Mouse (Mus musculus) liver, embryonic 11.5 days (tissue): ENCODE data around the gene Vash1. TPM values are rescaled to one million over a fixed set of nuclear protein-coding genes. Genes with fewer than 3 reads are reported as not detected.

Source experiments
- ATAC-seq: fragments of 200-750 bp; cut with Nextera tagmentation; replicated peaks from 2 replicates; pipeline ENCODE4 v1.8.0; 2017; ENCODE audit warnings: moderate number of reproducible peaks, mild to moderate bottlenecking, moderate TSS enrichment, moderate library complexity; ENCODE audit not compliant: low FRiP score
- DNase-seq: peaks from one replicate; pipeline ENCODE4 v3.0.0-alpha.2; 2017; ENCODE audit warnings: low spot score
- H3K27ac ChIP-seq: fragments of 300-500 bp; sonication (generic); 2 replicates; pipeline ENCODE4 v1.5.1; 2014; ENCODE audit warnings: mild to moderate bottlenecking, low read depth, low read length, control low read depth
- H3K27me3 ChIP-seq: fragments of 300-500 bp; sonication (generic); replicated peaks from 2 replicates; pipeline ENCODE4 v1.6.1; 2014; ENCODE audit warnings: low read length, mixed read lengths; ENCODE audit not compliant: control insufficient read depth, insufficient read depth
- H3K36me3 ChIP-seq: fragments of 300-500 bp; sonication (generic); 2 replicates; pipeline ENCODE4 v1.6.1; 2014; ENCODE audit warnings: mild to moderate bottlenecking, low read length, moderate library complexity, mixed read lengths; ENCODE audit not compliant: control insufficient read depth, insufficient read depth
- H3K4me1 ChIP-seq: fragments of 300-500 bp; sonication (generic); replicated peaks from 2 replicates; pipeline ENCODE4 v1.6.1; 2014; ENCODE audit warnings: low read length, mixed read lengths; ENCODE audit not compliant: control insufficient read depth, insufficient read depth
- H3K4me2 ChIP-seq: fragments of 300-500 bp; sonication (generic); 2 replicates; pipeline ENCODE4 v1.6.1; 2014; ENCODE audit warnings: mild to moderate bottlenecking, control low read depth, moderate library complexity
- H3K4me3 ChIP-seq: fragments of 300-500 bp; sonication (generic); 2 replicates; pipeline ENCODE4 v1.5.1; 2014; ENCODE audit warnings: low read depth, low read length, control low read depth
- H3K9ac ChIP-seq: fragments of 300-500 bp; sonication (generic); 2 replicates; pipeline ENCODE4 v1.6.1; 2014; ENCODE audit warnings: low read depth, low read length, control low read depth
- H3K9me3 ChIP-seq: fragments of 300-500 bp; sonication (generic); 2 replicates; pipeline ENCODE4 v1.6.1; 2016; ENCODE audit warnings: low read length, inconsistent platforms, mixed read lengths; ENCODE audit not compliant: control insufficient read depth
- WGBS: fragments of 180-500 bp; shearing (Covaris S2); extraction: QIAGEN DNeasy Blood & Tissue Kit; methylation state at CpG from one replicate; pipeline ENCODE4 v1.1.7; 2014; 5-methylcytosine and 5-hydroxymethylcytosine counted together
- polyA plus RNA-seq: library from polyadenylated mRNA; unstranded; fragments of >200 nt; fragmentation: Nextera tagmentation; extraction: Ambion mirVana; gene quantifications from 2 replicates; pipeline ENCODE4 v1.2.1, GENCODE M21; 2014

Gene Vash1
- polyA plus RNA-seq, 1 experiment from 2014 or later = 5.6 TPM

DNA sequence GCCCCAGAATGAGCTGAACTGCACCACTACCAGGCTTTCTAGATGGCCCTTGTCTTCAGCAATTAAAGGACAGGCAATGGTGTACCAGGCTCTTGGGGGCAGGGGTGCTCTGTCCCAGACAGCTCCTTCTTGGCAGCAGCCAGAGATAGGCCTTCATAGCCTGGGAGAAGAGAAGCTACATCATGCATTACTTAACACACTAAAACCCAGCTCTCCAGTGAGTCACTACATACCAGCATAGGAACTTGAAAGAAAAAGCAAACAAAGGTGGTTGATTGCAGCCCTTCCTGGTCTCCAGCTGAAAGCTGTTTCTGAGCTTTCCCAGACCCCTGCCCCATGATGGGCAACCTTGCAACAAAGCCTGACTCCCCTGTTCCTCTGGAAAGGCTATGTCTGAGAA is 20.0 kb downstream of the Vash1 start:
- Histone ChIP-seq H3K4me1 (no peaks in the 10 kb centered on the region), H3K4me2 (no peak overlapping the region), H3K4me3 (no peak overlapping the region), H3K27ac (no peak overlapping the region), H3K36me3 (0 out of 2 replicates have a peak, but pooled peaks cover 3% of the 10 kb centered on the region), H3K9ac (no peak overlapping the region), H3K27me3 (no peaks in the 10 kb centered on the region), H3K9me3 (no peaks in the 10 kb centered on the region)
- ATAC-seq (no peak), DNase-seq (no peak)

GRCm38 (mm10) chr12:86699965-86700926 is 21.7 kb downstream of the Vash1 start:
- DNase-seq = no peak
- H3K9ac ChIP-seq = no peak overlapping the region
- ATAC-seq = no peak
- 43% methylated on average over 19 of the region's 19 CpGs for WGBS
- H3K9me3 ChIP-seq = no peaks in the 10 kb centered on the region
- H3K4me3 ChIP-seq = no peak overlapping the region
- no peaks in the 10 kb centered on the region for H3K4me1 ChIP-seq
- H3K36me3 ChIP-seq = 0 out of 2 replicates have a peak, but pooled peaks cover 3% of the 10 kb centered on the region
- no peaks in the 10 kb centered on the region for H3K27me3 ChIP-seq
- no peak overlapping the region for H3K4me2 ChIP-seq
- H3K27ac ChIP-seq = no peak overlapping the region

GRCm38 (mm10) chr12:86700927-86701310 is 22.4 kb downstream of the Vash1 start:
- Histone ChIP-seq H3K36me3 (0 out of 2 replicates have a peak, but pooled peaks cover 3% of the 10 kb centered on the region), H3K27ac (no peak overlapping the region), H3K4me3 (no peak overlapping the region), H3K27me3 (no peaks in the 10 kb centered on the region), H3K4me2 (no peak overlapping the region), H3K9me3 (no peaks in the 10 kb centered on the region), H3K4me1 (0 out of 2 replicates have a peak, but pooled peaks cover 2% of the 10 kb centered on the region), H3K9ac (no peak overlapping the region)
- no peak for DNase-seq
- 71% methylated on average over 4 of the region's 4 CpGs for WGBS
- no peak for ATAC-seq

- H3K4me3 ChIP-seq = no peak overlapping the region
- H3K27me3 ChIP-seq = no peaks in the 10 kb centered on the region
- DNase-seq (no peak), ATAC-seq (no peak)
- H3K9ac ChIP-seq = no peak overlapping the region
- H3K27ac ChIP-seq = no peak overlapping the region
- H3K36me3 ChIP-seq = 0 out of 2 replicates have a peak, but pooled peaks cover 3% of the 10 kb centered on the region
- H3K9me3 ChIP-seq = no peaks in the 10 kb centered on the region
- 89% methylated on average over 4 of the region's 4 CpGs for WGBS
- H3K4me2 ChIP-seq = no peak overlapping the region
- H3K4me1 ChIP-seq = 0 out of 2 replicates have a peak, but pooled peaks cover 3% of the 10 kb centered on the region
Measured at GRCm38 (mm10) chr12:86701491-86701890, 23.0 kb downstream of the Vash1 start.

DNA sequence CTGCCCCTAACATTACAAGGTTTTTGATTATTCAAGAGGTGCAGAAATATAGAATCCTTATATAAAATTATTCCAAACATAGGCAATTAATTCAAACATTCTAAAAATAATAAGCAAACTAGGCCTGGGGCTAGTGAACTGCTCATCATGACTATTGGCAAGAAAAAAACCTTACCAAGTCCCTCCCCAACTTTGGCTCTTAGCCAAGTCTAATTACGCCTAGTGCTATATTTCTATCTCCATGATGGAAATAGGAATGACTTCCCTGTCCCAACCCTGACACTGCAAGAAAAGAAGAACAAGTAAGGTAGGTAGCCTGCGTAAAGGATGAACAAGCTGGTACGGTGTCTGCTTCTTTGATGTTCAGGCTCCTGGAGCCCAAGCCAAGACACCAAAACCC is 24.2 kb downstream of the Vash1 start:
- Histone ChIP-seq H3K4me2 (no peak overlapping the region), H3K4me1 (0 out of 2 replicates have a peak, but pooled peaks cover 3% of the 10 kb centered on the region), H3K36me3 (no peaks in the 10 kb centered on the region), H3K9ac (no peak overlapping the region), H3K27me3 (no peaks in the 10 kb centered on the region), H3K9me3 (no peaks in the 10 kb centered on the region), H3K4me3 (no peak overlapping the region), H3K27ac (no peak overlapping the region)
- WGBS = 82% methylated on average over 3 of the region's 3 CpGs
- no peak for DNase-seq
- no peak for ATAC-seq

DNA sequence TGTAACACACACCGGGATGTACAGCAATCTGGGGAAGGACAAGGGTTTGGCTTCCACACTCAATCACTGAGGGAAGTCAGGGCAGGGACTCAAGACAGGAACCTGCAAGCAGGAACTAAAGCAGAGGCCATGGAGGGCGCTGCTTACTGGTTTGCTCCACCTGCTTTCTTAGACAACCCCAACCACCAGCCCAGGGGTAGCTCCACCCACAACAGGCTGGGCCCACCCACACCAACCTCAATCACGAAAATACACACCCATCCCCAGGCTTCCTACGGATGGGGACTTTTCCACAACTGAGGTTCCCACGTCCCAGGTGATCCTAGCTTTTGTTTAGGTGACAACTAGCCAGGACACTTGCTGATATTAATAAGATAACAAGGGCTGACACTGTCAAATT is 27.3 kb downstream of the Vash1 start:
- no peak overlapping the region for H3K27ac ChIP-seq
- WGBS = 80% methylated on average over 5 of the region's 5 CpGs
- 0 out of 2 replicates have a peak, but pooled peaks cover 3% of the 10 kb centered on the region for H3K4me1 ChIP-seq
- no peaks in the 10 kb centered on the region for H3K36me3 ChIP-seq
- H3K4me2 ChIP-seq = no peak overlapping the region
- ATAC-seq (no peak), DNase-seq (no peak)
- H3K27me3 ChIP-seq = no peaks in the 10 kb centered on the region
- no peaks in the 10 kb centered on the region for H3K9me3 ChIP-seq
- no peak overlapping the region for H3K9ac ChIP-seq
- no peak overlapping the region for H3K4me3 ChIP-seq

DNA sequence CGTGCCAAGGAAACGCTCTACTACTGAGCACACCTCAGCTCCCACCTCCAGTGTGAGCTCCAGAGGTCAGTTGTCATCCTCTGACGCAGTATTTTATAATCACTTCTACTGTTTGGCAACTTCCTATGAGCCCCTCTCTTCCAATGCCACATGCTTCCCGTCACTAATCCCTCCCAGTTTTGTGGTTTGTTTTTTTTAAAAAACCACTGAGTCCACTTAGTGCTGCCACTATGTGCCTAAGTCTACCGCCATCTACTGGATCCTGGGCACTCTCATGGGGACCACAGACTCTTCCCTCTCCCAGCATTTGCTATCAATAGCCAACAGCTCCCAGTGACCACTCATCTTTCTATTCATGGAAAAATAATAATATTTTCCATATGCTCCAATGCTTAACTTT is 35.5 kb downstream of the Vash1 start:
- no peaks in the 10 kb centered on the region for H3K9me3 ChIP-seq
- H3K4me2 ChIP-seq = no peak overlapping the region
- no peaks in the 10 kb centered on the region for H3K27me3 ChIP-seq
- no peak overlapping the region for H3K9ac ChIP-seq
- H3K36me3 ChIP-seq = no peaks in the 10 kb centered on the region
- H3K4me1 ChIP-seq = no peaks in the 10 kb centered on the region
- no peak for DNase-seq
- H3K4me3 ChIP-seq = no peak overlapping the region
- H3K27ac ChIP-seq = no peak overlapping the region
- ATAC-seq = 0 out of 2 replicates have a peak, but pooled peaks have one; percentile 57
- WGBS = 42% methylated on average over 5 of the region's 5 CpGs

DNA sequence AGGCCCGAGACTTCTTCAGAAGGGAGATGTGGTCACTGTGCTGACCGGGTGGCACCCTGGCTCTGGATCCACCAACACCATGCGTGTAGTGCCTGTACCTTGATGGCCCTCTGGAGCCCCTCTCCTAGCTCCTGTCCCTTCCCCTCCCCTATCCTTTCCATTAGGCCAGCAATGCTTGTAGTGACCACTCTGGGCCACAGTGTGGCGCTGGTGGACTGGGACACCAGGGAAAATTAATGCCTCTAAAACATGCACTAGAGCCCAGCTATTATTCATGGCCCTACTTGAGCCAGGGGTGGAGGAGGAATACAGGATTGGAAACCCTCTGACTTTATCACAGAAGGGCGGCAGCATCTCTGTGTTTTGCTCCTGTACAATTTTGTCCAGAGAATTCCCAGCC is 36.9 kb downstream of the Vash1 start:
- 45% methylated on average over 5 of the region's 5 CpGs for WGBS
- Histone ChIP-seq H3K27me3 (no peaks in the 10 kb centered on the region), H3K4me1 (no peaks in the 10 kb centered on the region), H3K9me3 (no peaks in the 10 kb centered on the region), H3K4me3 (no peak overlapping the region), H3K9ac (no peak overlapping the region), H3K4me2 (no peak overlapping the region), H3K27ac (no peak overlapping the region), H3K36me3 (no peaks in the 10 kb centered on the region)
- peak; percentile 64 for DNase-seq
- no peak for ATAC-seq

DNA sequence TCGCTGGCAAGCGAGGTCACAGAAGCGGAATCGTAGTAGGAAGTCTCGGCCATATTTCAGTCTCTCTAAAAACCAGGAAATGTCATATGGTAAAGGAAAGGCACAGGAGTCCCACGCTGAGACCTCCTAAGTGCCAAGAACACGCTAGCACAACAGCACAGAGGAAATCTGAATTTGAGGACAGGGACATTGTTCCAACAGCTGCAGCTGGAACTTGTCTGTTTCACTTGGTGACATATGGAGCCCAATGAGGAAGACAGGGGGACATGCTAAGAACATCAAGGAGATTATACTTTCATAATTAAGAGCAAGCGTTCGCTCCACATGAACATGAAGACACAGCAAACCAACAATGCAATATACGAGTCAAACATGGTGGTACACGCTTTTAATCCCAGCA is 38.5 kb downstream of the Vash1 start:
- Histone ChIP-seq H3K4me2 (no peak overlapping the region), H3K4me3 (no peak overlapping the region), H3K9ac (no peak overlapping the region), H3K36me3 (no peaks in the 10 kb centered on the region), H3K9me3 (no peaks in the 10 kb centered on the region), H3K27ac (no peak overlapping the region), H3K27me3 (no peaks in the 10 kb centered on the region), H3K4me1 (no peaks in the 10 kb centered on the region)
- DNase-seq = no peak
- 87% methylated on average over 11 of the region's 11 CpGs for WGBS
- ATAC-seq = no peak
